Mouse (Mus musculus): ENCODE data around the gene Pif1. TPM values are rescaled to one million over a fixed set of nuclear protein-coding genes. Genes with fewer than 3 reads are reported as not detected.

Pif1 gene
- total and polyA plus RNA-seq, 2 experiments from 2014 or later, result 2.6 to 7.1 TPM

DNA sequence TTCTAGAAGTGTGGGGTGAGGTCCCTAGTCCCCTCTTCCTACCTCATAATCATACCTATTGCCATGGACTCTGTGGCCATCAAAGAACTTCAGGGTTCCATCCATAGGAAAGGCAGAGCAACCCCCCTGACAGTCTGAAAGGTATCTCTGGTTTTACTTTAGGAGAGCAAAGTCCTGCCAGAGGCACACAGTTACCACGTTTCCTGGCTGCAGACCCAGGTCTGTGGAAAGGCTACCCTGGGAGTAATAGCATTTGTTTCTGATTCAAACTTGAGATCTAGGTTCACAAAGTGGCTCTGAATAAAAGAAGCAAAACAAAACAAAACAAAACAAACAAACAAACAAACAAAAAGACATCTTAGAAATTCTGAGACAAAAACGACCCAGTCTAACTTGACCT lies 37.3 kb downstream of the Pif1 start:
- Histone ChIP-seq H3K9me3 (replicated peaks; ENCODE audit: control insufficient read depth, low read length) (no peaks in the 10 kb centered on the region), H3K27ac (ENCODE audit: low read depth) (no peak overlapping the region), H3K4me1 (ENCODE audit: control insufficient read depth, insufficient read depth) (no peaks in the 10 kb centered on the region), H3K4me2 (ENCODE audit: low read depth, low read length) (no peak overlapping the region), H3K4me3 (ENCODE audit: low read depth, low read length) (no peak overlapping the region), H3K9ac (replicated peaks; ENCODE audit: low read depth, low read length) (no peak overlapping the region), H3K27me3 (ENCODE audit: control insufficient read depth, insufficient read depth, low read length) (no peaks in the 10 kb centered on the region), H3K36me3 (replicated peaks; ENCODE audit: control insufficient read depth, insufficient read depth, low read length) (no peaks in the 10 kb centered on the region)
- TF ChIP-seq EP300 (IDR thresholded peaks at IDR 0.05; ENCODE audit: low read depth) (no peak), CTCF (IDR thresholded peaks at IDR 0.05; ENCODE audit: low read depth) (no peak)
- no peak for DNase-seq (ENCODE audit: low spot score)
- WGBS, result 66% methylated on average over 2 of the region's 2 CpGs
- ATAC-seq (ENCODE audit: insufficient read depth, low read depth), result no peak

DNA sequence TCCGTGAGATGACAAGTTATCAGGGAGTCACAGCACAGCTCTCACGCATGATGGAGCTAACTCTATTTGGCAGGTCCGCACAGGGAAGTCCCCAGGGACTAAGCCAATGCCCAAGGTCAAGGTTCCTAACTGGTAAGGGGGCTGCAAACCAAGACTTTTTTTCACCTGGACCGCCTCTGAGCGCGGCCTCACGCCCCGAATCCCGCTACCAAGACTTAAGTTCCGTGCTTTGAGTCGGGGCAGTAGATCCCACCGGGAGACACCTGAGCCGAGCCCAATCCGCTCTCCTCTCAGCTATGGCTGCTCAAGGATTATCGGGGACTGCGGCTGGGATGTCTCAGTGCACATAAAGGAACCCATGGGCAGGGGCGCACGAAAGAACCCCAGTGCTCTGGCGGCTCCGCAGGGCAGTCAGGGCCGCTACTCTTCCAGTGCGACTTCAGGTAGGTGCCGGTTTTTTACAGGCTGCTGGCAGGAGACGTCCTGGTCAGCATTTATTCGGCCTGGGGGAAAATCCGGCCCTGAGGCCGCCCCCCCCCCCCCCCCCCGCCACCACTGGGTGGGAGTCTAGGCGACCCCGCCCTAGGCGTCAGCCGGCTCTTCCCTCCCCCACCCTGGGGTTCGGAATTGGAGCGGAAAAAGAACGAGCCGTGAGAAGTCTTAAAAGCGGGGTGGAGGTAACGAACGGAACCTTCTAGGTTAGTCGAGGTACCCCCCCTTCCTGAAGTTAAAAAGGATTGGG lies 42.2 kb downstream of the Pif1 start, which contains the start of gene Rbpms2:
Rbpms2 (plus strand) TSS at position 624 of the 742 bp plus-strand sequence.
- TF ChIP-seq EP300 (IDR thresholded peaks at IDR 0.05; ENCODE audit: low read depth) (no peak), CTCF (IDR thresholded peaks at IDR 0.05; ENCODE audit: low read depth) (no peak)
- peak; percentile 50 for DNase-seq (ENCODE audit: low spot score)
- ATAC-seq (ENCODE audit: insufficient read depth, low read depth), result no peak; the same call in 1 of the 2 replicates

DNA sequence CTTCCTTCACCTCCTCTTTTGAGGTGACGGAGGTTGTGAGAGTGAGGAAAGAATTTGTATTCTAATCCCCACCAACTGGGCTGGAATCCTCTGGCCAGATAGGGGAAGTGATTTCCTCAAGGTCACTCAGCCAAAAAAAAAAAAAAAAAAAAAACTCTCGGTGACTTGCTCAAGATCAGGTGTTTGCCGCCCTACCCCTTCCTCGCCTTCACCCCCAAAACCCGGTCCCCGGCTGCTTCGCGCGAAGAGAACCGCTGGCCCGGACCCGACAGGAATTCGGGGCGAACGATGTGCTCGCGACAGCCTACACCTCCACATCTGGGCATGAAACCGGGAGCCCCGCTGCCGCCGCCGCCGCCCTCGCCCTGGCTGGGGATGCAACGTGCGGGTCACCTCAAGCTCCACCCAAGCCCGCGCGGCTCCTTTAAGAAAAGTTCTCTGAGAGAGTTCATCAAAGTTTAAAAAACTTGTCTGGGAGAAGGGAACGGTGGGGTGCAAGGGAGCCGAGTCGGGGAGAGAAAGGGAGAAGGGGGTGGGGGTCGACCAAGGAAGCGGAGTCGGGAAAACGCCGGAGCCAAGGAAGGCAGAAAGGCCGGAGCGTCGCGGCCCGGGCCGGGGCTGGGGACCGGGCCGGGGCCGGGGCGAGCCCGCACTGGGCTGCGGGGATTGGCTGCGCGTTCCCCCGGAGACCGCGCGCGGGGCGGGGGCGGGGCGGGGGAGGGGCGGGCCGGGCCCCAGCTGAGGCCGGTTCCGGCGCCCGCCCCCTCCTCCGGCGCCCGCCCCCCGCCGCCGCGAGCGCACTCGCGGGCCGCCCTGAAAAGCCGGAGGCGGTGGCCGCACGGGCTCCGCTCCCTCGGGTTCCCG lies 43.0 kb downstream of the Pif1 start:
- peak; percentile 42; the same call in 1 of the 2 replicates for TF ChIP-seq EP300 (IDR thresholded peaks at IDR 0.05; ENCODE audit: low read depth)
- TF ChIP-seq CTCF (IDR thresholded peaks at IDR 0.05; ENCODE audit: low read depth), result no peak
- Histone ChIP-seq H3K4me1 (ENCODE audit: control insufficient read depth, insufficient read depth) (no peaks in the 10 kb centered on the region), H3K36me3 (replicated peaks; ENCODE audit: control insufficient read depth, insufficient read depth, low read length) (no peaks in the 10 kb centered on the region), H3K27me3 (ENCODE audit: control insufficient read depth, insufficient read depth, low read length) (no peaks in the 10 kb centered on the region), H3K4me3 (ENCODE audit: low read depth, low read length) (peak overlapping the region; percentile 71), H3K4me2 (ENCODE audit: low read depth, low read length) (peak overlapping the region; percentile 76), H3K9ac (replicated peaks; ENCODE audit: low read depth, low read length) (peak overlapping the region; percentile 84), H3K9me3 (replicated peaks; ENCODE audit: control insufficient read depth, low read length) (no peaks in the 10 kb centered on the region), H3K27ac (ENCODE audit: low read depth) (peak overlapping the region; percentile 90)
- under 1% methylated on average over 53 of the region's 83 CpGs for WGBS
- DNase-seq (ENCODE audit: low spot score) (peak; percentile 65), ATAC-seq (ENCODE audit: insufficient read depth, low read depth) (peak; percentile 90)

More for the DNA sequence above, 42.2 kb downstream of the Pif1 start, which contains the start of gene Rbpms2:
- Histone ChIP-seq H3K9ac (replicated peaks; ENCODE audit: low read depth, low read length) (peak within 1 kb of the TSS; percentile 84), H3K27ac (ENCODE audit: low read depth) (peak within 1 kb of the TSS; percentile 90), H3K9me3 (replicated peaks; ENCODE audit: control insufficient read depth, low read length) (no peaks in the 10 kb centered on the region), H3K4me2 (ENCODE audit: low read depth, low read length) (peak within 1 kb of the TSS; percentile 76), H3K36me3 (replicated peaks; ENCODE audit: control insufficient read depth, insufficient read depth, low read length) (no peaks in the 10 kb centered on the region), H3K4me1 (ENCODE audit: control insufficient read depth, insufficient read depth) (no peaks in the 10 kb centered on the region), H3K27me3 (ENCODE audit: control insufficient read depth, insufficient read depth, low read length) (no peaks in the 10 kb centered on the region), H3K4me3 (ENCODE audit: low read depth, low read length) (peak within 1 kb of the TSS; percentile 71)
- 1% methylated on average over 37 of the region's 40 CpGs for WGBS

- WGBS, result under 1% methylated on average over 62 of the region's 78 CpGs
- H3K27me3 ChIP-seq (ENCODE audit: control insufficient read depth, insufficient read depth, low read length), result no peaks in the 10 kb centered on the region
- H3K4me2 ChIP-seq (ENCODE audit: low read depth, low read length), result peak overlapping the region; percentile 76
- 0 out of 2 replicates have a peak, but pooled peaks cover 4% of the 10 kb centered on the region for H3K4me1 ChIP-seq (ENCODE audit: control insufficient read depth, insufficient read depth)
- H3K4me3 ChIP-seq (ENCODE audit: low read depth, low read length), result peak overlapping the region; percentile 71
- no peaks in the 10 kb centered on the region for H3K36me3 ChIP-seq (replicated peaks; ENCODE audit: control insufficient read depth, insufficient read depth, low read length)
- ATAC-seq (ENCODE audit: insufficient read depth, low read depth), result peak; percentile 67
- H3K9ac ChIP-seq (replicated peaks; ENCODE audit: low read depth, low read length), result peak overlapping the region; percentile 84
- peak overlapping the region; percentile 90 for H3K27ac ChIP-seq (ENCODE audit: low read depth)
- no peak for TF ChIP-seq CTCF (IDR thresholded peaks at IDR 0.05; ENCODE audit: low read depth)
- no peak for TF ChIP-seq EP300 (IDR thresholded peaks at IDR 0.05; ENCODE audit: low read depth)
- H3K9me3 ChIP-seq (replicated peaks; ENCODE audit: control insufficient read depth, low read length), result no peaks in the 10 kb centered on the region
- DNase-seq (ENCODE audit: low spot score), result no peak
Observed at GRCm38 (mm10) chr9:65630631-65631353, 43.8 kb downstream of the Pif1 start.
